Mouse (Mus musculus) neural tube, embryonic 13.5 days (tissue): ENCODE measurements around the gene Snrnp35. TPM values are rescaled to one million over a fixed set of nuclear protein-coding genes. Genes with fewer than 3 reads are reported as not detected.

Experiments used
- ATAC-seq: fragments of 200-750 bp; cut with Nextera tagmentation; 2 replicates; pipeline ENCODE4 v1.8.0; 2017; ENCODE audit warnings: low read depth, mild to moderate bottlenecking, moderate TSS enrichment, moderate library complexity
- H3K27ac ChIP-seq: fragments of 300-500 bp; sonication (generic); replicated peaks from 2 replicates; pipeline ENCODE4 v1.5.1; 2015; ENCODE audit warnings: moderate library complexity, mild to moderate bottlenecking, inconsistent platforms
- H3K27me3 ChIP-seq: fragments of 300-500 bp; sonication (generic); 2 replicates; pipeline ENCODE4 v1.6.1; 2015; ENCODE audit warnings: mild to moderate bottlenecking, inconsistent platforms
- H3K36me3 ChIP-seq: fragments of 300-500 bp; sonication (generic); 2 replicates; pipeline ENCODE4 v1.6.1; 2015; ENCODE audit warnings: mild to moderate bottlenecking, inconsistent platforms
- H3K4me1 ChIP-seq: fragments of 300-500 bp; sonication (generic); replicated peaks from 2 replicates; pipeline ENCODE4 v1.6.1; 2015; ENCODE audit warnings: inconsistent platforms
- H3K4me2 ChIP-seq: fragments of 300-500 bp; sonication (generic); 2 replicates; pipeline ENCODE4 v1.6.1; 2015; ENCODE audit warnings: inconsistent platforms, mild to moderate bottlenecking, moderate library complexity
- H3K4me3 ChIP-seq: fragments of 300-500 bp; sonication (generic); 2 replicates; pipeline ENCODE4 v1.5.1; 2015; ENCODE audit warnings: mild to moderate bottlenecking, inconsistent platforms
- H3K9ac ChIP-seq: fragments of 300-500 bp; sonication (generic); 2 replicates; pipeline ENCODE4 v1.6.1; 2015; ENCODE audit warnings: moderate library complexity, mild to moderate bottlenecking, inconsistent platforms
- H3K9me3 ChIP-seq: fragments of 300-500 bp; sonication (generic); 2 replicates; pipeline ENCODE4 v1.6.1; 2016; ENCODE audit warnings: inconsistent platforms
- WGBS: fragments of 180-500 bp; shearing (Covaris S2); methylation state at CpG from one replicate; pipeline ENCODE4 v1.1.7; 2015; 5-methylcytosine and 5-hydroxymethylcytosine counted together
- polyA plus RNA-seq: library from polyadenylated mRNA; unstranded; fragments of >200 nt; fragmentation: Nextera tagmentation; extraction: Ambion mirVana; gene quantifications from 2 replicates; pipeline ENCODE4 v1.2.1, GENCODE M21; 2015

Gene Snrnp35
- polyA plus RNA-seq, 1 experiment from 2014 or later: 27.8 TPM

DNA sequence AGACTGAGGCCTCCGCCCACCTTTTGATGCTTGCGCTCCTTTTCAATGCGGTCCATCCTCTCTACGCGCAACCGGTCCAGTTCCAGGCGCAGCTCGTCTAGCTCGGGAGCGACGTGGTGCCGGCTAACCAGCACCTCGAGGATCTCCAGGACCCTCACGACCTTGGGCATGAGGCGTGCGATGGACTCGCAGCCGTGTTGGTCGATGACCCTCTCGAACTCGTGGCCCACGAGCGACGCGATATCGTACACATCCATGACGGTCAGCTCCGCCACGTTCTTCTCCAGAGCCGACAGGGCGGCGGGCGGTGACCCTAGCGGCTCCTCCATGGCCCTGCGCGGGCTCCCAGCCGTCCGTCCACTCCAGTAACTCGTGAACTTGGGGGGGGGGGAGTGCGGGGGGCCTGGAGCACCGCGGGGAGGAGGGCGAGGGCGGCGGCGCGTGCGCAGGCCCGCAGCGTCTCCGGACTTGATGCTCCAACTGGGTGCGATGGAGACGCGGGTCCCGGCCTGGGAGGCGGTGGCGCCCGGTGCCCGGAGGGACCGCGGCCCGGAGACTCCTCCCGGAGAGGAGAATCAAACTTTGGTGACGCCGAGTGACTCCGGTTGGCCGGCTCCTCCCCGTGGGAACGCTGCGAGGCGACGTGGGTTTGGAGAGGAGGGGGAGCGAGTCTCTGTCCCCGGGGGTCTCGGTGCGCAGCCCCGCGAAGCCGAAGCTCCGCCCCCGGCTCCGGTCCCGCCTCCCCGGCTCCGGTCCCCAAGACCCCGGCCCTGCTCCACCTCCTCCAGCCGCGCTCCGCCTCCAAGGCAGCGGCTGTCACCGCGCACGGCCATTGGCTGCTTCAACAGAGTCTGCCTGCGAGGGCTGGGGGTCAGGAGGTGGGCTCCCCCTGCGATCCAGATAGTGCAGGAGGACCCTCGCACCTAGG is 48.0 kb downstream of the Snrnp35 start, which contains the start of gene Rilpl1:
TSS of gene Rilpl1 (minus strand) at position 737 of the 928 bp plus-strand sequence.
- Histone ChIP-seq H3K4me3 (peak within 1 kb of the TSS; percentile 77), H3K27ac (peak within 1 kb of the TSS; percentile 84), H3K9me3 (no peaks in the 10 kb centered on the region), H3K9ac (peak within 1 kb of the TSS; percentile 77), H3K36me3 (no peaks in the 10 kb centered on the region), H3K4me2 (peak within 1 kb of the TSS; percentile 81), H3K27me3 (no peaks in the 10 kb centered on the region), H3K4me1 (peaks cover 38% of the 10 kb centered on the region)
- under 1% methylated on average over 89 of the region's 96 CpGs for WGBS
- peak; percentile 93 for ATAC-seq

DNA sequence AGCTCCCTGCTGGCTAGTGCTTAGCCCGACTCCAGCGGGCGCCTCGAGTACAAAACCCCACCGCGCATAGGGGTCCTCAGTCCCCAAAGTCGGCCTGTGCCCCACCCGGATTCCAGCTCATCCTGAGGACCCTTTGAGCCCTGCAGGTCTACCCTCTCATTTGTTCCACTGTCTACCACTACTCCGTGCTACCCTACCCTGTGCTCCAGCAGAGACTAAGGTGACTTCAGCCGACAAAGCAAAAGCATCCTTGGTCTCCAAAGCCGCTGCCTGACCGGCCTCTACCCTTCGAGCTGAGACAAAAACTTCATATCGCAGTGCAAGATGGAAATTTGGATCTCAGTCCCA is 48.6 kb downstream of the Snrnp35 start:
- 15% methylated on average over 14 of the region's 14 CpGs for WGBS
- ATAC-seq: peak; percentile 74

DNA sequence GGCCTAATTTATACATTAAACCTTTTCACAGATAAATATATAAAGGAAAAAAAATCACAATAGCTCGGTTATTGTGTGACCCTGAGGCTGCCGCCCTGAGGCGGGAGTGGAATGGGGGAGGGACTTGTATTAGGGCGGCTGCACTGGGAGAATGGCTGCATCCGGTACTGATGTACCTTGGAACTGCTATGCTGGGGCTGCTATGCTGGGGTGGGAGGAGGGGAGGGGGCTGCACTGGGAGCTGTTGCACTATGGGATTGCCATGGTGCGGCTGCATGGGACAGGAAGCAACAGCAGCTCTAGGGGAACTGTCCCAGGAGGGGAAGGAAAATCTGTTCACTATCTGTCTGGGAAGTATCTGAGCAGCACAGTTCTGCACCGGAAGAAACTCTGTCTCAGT is 49.5 kb downstream of the Snrnp35 start:
- no peak for ATAC-seq
- H3K36me3 ChIP-seq: no peaks in the 10 kb centered on the region
- no peaks in the 10 kb centered on the region for H3K9me3 ChIP-seq
- 41% methylated on average over 7 of the region's 7 CpGs for WGBS
- H3K4me1 ChIP-seq: peaks cover 43% of the 10 kb centered on the region
- H3K27me3 ChIP-seq: no peaks in the 10 kb centered on the region
- H3K27ac ChIP-seq: 0 out of 2 replicates have a peak overlapping the region, but pooled peaks have one; percentile 28
- H3K4me2 ChIP-seq: 0 out of 2 replicates have a peak overlapping the region, but pooled peaks have one; percentile 81
- no peak overlapping the region; the same call in 1 of the 2 replicates for H3K9ac ChIP-seq
- H3K4me3 ChIP-seq: no peak overlapping the region

More for the DNA sequence above, 48.6 kb downstream of the Snrnp35 start:
- H3K27ac ChIP-seq: peak overlapping the region; percentile 84
- H3K36me3 ChIP-seq: no peaks in the 10 kb centered on the region
- no peaks in the 10 kb centered on the region for H3K27me3 ChIP-seq
- no peaks in the 10 kb centered on the region for H3K9me3 ChIP-seq
- peak overlapping the region; percentile 81 for H3K4me2 ChIP-seq
- peak overlapping the region; percentile 77 for H3K4me3 ChIP-seq
- peaks cover 39% of the 10 kb centered on the region for H3K4me1 ChIP-seq
- peak overlapping the region; percentile 77 for H3K9ac ChIP-seq

DNA sequence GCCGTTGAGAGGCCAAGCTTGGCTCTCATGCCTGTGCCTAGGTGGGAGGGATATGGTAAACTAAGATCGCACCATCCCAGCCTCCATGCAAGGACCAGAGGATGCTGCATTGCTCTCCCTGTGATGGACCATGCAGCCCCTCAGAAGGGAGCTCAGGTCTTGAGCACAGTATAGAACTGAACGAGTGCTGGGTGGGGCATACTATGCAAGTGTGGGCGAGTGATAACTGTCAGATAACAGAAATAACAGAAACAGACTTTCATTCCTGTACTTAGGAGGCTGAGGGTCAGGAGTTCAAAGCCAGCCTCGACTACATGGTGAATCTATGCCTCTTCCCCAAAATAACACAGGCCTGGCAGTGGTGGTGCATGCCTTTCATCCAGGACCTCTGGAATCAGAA is 52.1 kb downstream of the Snrnp35 start:
- Histone ChIP-seq H3K27me3 (no peaks in the 10 kb centered on the region), H3K9ac (no peak overlapping the region), H3K9me3 (no peaks in the 10 kb centered on the region), H3K4me1 (peaks cover 22% of the 10 kb centered on the region), H3K36me3 (no peaks in the 10 kb centered on the region), H3K27ac (no peak overlapping the region), H3K4me2 (no peak overlapping the region), H3K4me3 (no peak overlapping the region)
- no peak for ATAC-seq
- 71% methylated on average over 5 of the region's 5 CpGs for WGBS

DNA sequence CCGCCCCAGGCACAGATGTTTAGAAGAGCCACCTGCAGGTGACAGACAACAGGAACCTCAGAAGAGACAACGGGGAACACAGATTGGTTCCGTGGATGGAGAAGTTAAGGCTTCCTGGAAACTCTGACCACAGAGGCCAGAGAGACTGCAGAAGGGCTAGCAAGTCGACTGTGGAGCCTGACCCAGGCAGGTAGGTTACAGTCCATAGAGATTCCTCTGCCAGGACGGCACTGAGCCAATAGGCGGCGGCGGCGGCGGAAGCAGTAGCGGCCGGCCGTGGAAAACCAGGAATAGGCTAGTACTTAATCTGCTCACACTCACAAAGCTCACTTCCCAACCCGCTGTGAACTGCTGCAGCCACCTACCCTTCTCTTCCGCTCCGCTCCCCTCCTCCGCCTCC is 53.8 kb downstream of the Snrnp35 start:
- H3K4me1 ChIP-seq: peaks cover 16% of the 10 kb centered on the region
- no peaks in the 10 kb centered on the region for H3K36me3 ChIP-seq
- H3K4me2 ChIP-seq: peak overlapping the region; percentile 41
- WGBS: 4% methylated on average over 17 of the region's 17 CpGs
- no peak overlapping the region for H3K27ac ChIP-seq
- no peak for ATAC-seq
- peak overlapping the region; percentile 15; the same call in 1 of the 2 replicates for H3K4me3 ChIP-seq
- no peaks in the 10 kb centered on the region for H3K27me3 ChIP-seq
- peak overlapping the region; percentile 53 for H3K9ac ChIP-seq
- no peaks in the 10 kb centered on the region for H3K9me3 ChIP-seq

DNA sequence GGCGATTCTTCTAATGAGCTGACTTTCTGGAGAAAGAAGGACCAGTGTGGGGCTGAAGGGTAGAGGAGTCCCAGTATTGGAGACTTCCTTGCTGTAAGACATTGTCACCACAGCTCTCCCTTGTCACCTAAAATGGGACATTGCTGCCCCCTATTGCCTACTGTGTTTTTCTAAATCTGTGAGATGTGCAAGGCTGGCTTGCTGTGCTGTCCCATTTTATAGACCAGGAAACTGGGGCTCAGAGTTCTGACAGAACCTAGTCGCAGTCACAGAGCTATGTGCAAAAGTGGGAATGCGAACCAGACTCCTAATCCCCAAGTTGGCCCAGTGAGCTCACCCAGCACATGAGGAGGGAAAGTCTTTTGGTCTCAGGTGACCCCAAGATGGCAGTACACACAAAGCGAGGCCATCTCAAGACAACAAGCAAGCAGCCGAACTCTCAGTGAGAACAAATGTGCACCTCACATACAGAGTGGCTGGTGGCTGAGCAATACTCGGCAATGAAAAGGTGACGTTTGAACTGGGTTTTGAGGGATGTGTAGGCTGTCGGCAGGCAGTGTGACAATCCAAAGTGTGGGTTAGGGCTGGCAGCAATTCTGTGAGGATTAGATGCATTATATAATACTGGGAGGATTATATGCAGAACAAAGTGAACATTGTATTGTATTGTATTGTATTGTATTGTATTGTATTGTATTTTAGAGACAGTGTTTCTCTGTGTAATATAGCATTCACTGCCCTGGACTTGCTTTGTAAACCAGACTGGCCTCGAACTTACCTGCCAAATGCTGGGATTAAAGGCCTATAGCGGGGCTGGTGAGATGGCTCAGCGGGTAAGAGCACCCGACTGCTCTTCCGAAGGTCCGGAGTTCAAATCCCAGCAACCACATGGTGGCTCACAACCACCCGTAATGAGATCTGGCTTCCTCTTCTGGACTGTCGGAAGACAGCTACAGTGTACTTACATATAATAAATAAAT is 56.2 kb downstream of the Snrnp35 start:
- Histone ChIP-seq H3K9me3 (no peaks in the 10 kb centered on the region), H3K4me2 (no peak overlapping the region), H3K27me3 (no peaks in the 10 kb centered on the region), H3K4me1 (peaks cover 21% of the 10 kb centered on the region), H3K27ac (no peak overlapping the region), H3K36me3 (peaks cover 10% of the 10 kb centered on the region), H3K4me3 (no peak overlapping the region), H3K9ac (no peak overlapping the region)
- WGBS: 80% methylated on average over 16 of the region's 16 CpGs
- ATAC-seq: no peak

DNA sequence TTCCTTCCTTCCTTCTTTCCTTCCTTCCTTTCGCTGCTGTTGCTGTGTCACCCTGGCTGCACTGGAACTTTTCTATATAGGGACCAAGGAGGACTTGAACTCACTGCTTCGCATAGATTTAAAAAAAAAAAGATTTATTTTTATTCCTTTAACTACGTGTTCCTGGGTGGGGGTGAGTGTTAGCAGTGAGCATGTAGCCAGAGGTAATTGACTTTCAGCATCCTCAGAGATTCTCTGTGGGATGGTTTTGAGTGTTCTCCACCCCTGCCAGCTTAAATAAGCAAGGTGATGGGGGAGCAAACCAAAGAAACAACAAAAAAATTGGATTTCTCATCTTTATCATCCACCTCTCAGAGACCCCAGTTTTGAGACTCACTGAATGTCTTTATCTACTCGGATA is 57.0 kb downstream of the Snrnp35 start:
- WGBS: 76% methylated on average over 4 of the region's 4 CpGs
- Histone ChIP-seq H3K9me3 (no peaks in the 10 kb centered on the region), H3K4me2 (peak overlapping the region; percentile 38), H3K4me3 (peak overlapping the region; percentile 87), H3K27ac (peak overlapping the region; percentile 70), H3K27me3 (no peaks in the 10 kb centered on the region), H3K36me3 (peaks cover 18% of the 10 kb centered on the region), H3K4me1 (peaks cover 21% of the 10 kb centered on the region), H3K9ac (no peak overlapping the region)
- no peak for ATAC-seq

DNA sequence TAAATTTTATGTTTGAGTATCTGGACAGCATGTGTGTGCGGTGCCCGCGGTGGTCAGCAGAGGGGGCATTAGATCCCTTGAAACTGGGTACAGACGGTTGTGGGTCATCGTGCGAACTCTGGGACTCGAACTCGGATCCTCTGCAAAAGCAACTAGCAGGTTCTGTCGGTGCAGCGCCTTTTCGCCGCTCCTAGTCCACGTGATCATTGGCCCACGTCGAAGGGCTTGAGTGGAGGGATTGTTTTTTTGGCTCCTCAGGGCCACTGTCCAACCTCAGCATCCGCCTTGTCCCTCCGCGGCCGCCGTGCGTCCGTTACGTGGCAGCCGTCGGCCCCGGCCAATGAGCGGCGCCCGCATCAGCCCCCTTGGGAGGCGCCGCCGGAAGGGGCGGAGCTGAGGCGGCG is 57.5 kb downstream of the Snrnp35 start, which contains the start of gene Tmed2:
TSS of gene Tmed2 (plus strand) at position 313 of the 404 bp plus-strand sequence.
- H3K9ac ChIP-seq: peak within 1 kb of the TSS; percentile 88
- H3K4me3 ChIP-seq: peak within 1 kb of the TSS; percentile 87
- peaks cover 23% of the 10 kb centered on the region for H3K36me3 ChIP-seq
- no peaks in the 10 kb centered on the region for H3K27me3 ChIP-seq
- peak; percentile 96 for ATAC-seq
- peak within 1 kb of the TSS; percentile 86 for H3K27ac ChIP-seq
- H3K4me2 ChIP-seq: peak within 1 kb of the TSS; percentile 84
- H3K4me1 ChIP-seq: peaks cover 21% of the 10 kb centered on the region
- H3K9me3 ChIP-seq: no peaks in the 10 kb centered on the region
- WGBS: under 1% methylated on average over 35 of the region's 35 CpGs

Other genes with a start within 250 kb of the Snrnp35 start
- gene Pitpnm2, start 233.4 kb upstream of the Snrnp35 start, polyA plus RNA-seq: 7.9 and 8.4 TPM in 2 replicates
- gene Mphosph9, start 155.2 kb upstream of the Snrnp35 start, polyA plus RNA-seq: 13.5 and 14.5 TPM in 2 replicates
- gene 2810006K23Rik, start 155.0 kb upstream of the Snrnp35 start, polyA plus RNA-seq: 16.0 and 17.0 TPM in 2 replicates
- 90.3 and 94.3 TPM in 2 replicates for gene Cdk2ap1, start 120.1 kb upstream of the Snrnp35 start, polyA plus RNA-seq
- 106 and 107 TPM in 2 replicates for gene Sbno1, start 57.1 kb upstream of the Snrnp35 start, polyA plus RNA-seq
- gene Kmt5a, start 43.2 kb upstream of the Snrnp35 start, polyA plus RNA-seq: 34.0 and 37.8 TPM in 2 replicates
- gene Rilpl2, start 4.8 kb upstream of the Snrnp35 start, polyA plus RNA-seq: 19.9 and 20.7 TPM in 2 replicates
- 14.4 and 16.3 TPM in 2 replicates for gene Rilpl1, start 48.3 kb downstream of the Snrnp35 start, polyA plus RNA-seq
- 359 and 384 TPM in 2 replicates for gene Tmed2, start 57.6 kb downstream of the Snrnp35 start, polyA plus RNA-seq
- 24.3 and 24.6 TPM in 2 replicates for gene Ddx55, start 69.7 kb downstream of the Snrnp35 start, polyA plus RNA-seq
- 67.6 and 82.6 TPM in 2 replicates for gene Eif2b1, start 96.0 kb downstream of the Snrnp35 start, polyA plus RNA-seq
- gene Gtf2h3, start 96.0 kb downstream of the Snrnp35 start, polyA plus RNA-seq: 40.4 and 48.5 TPM in 2 replicates
- 38.5 and 51.4 TPM in 2 replicates for gene Atp6v0a2, start 145.4 kb downstream of the Snrnp35 start, polyA plus RNA-seq
- gene Dnah10, start 242.0 kb downstream of the Snrnp35 start, polyA plus RNA-seq: 0.10 and 0.29 TPM in 2 replicates